8 mouse cellular contexts compared by ENCODE assay signal in the genomic region with DNA sequence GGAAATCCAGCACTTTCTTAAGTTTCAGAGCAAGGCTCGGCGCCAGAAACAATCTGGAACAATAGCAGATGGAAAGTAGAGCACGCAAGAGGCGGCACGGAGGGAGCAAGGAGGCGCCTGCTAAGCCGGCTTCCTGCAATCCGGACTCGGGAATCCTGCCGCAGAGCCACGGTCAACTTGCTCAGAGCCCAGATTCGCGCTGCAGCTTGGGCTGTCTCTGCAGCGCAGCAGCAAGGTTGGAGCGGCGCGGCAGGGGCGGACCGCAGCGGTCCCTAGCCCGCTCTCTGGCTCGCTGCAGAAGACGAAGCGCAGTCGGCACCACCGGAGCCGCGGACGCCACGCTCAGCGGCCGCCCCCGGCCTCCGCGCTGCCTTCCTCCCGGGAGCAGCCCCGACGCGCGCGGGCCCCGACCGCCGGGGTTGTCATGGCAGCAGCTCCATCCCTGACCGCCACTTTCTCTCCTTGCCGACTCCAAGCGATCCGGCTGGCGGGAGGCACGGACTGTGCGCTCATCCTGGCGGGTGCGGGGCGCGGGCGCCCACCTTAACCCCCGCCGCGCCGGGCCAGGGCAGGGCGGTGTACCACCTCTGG.
DNase-seq lines count a peak whose midpoint lies in the region; ATAC-seq lines count a peak whose summit lies in the region.
"Had no signal": no experiment of that assay in that cellular context is flagged by ENCODE, and none has a peak within 500 bp of the region (broad histone marks: within the 10 kb centered on the region; RNA-seq: fewer than 3 reads in every experiment).

No protein-coding gene starts in this region.

- H3K36me3 ChIP-seq in forebrain, embryonic 15.5 days: no peaks in the 10 kb centered on the region
- no peaks in the 10 kb centered on the region for H3K36me3 ChIP-seq in midbrain, embryonic 14.5 days (ENCODE audit: control insufficient read depth, insufficient read depth, low read length)

- H3K27me3 ChIP-seq in forebrain, embryonic 15.5 days: 0 out of 2 replicates have a peak, but pooled peaks cover 13% of the 10 kb centered on the region
- 0 out of 2 replicates have a peak, but pooled peaks cover 4% of the 10 kb centered on the region for H3K27me3 ChIP-seq in midbrain, embryonic 14.5 days (ENCODE audit: control insufficient read depth, insufficient read depth, low read length)

- peak overlapping the region; percentile 82 for H3K27ac ChIP-seq in forebrain, embryonic 15.5 days (replicated peaks)
- H3K27ac ChIP-seq in midbrain, embryonic 14.5 days (replicated peaks; ENCODE audit: low read depth, low read length): peak overlapping the region; percentile 87

- H3K4me2 ChIP-seq in forebrain, embryonic 15.5 days (replicated peaks): peak overlapping the region; percentile 97
- peak overlapping the region; percentile 95 for H3K4me2 ChIP-seq in midbrain, embryonic 14.5 days (ENCODE audit: low read length)

- H3K9me3 ChIP-seq in forebrain, embryonic 15.5 days: no peaks in the 10 kb centered on the region
- H3K9me3 ChIP-seq in midbrain, embryonic 14.5 days (ENCODE audit: control insufficient read depth, low read length): no peaks in the 10 kb centered on the region

- H3K4me1 ChIP-seq in forebrain, embryonic 15.5 days: peaks cover 20% of the 10 kb centered on the region
- H3K4me1 ChIP-seq in midbrain, embryonic 14.5 days (ENCODE audit: control insufficient read depth, insufficient read depth, low read length): peaks cover 21% of the 10 kb centered on the region

- H3K9ac ChIP-seq in forebrain, embryonic 15.5 days (replicated peaks): peak overlapping the region; percentile 60
- H3K9ac ChIP-seq in midbrain, embryonic 14.5 days (replicated peaks; ENCODE audit: low read length): peak overlapping the region; percentile 65

- peak overlapping the region; percentile 61 for H3K4me3 ChIP-seq in forebrain, embryonic 15.5 days
- H3K4me3 ChIP-seq in midbrain, embryonic 14.5 days (replicated peaks; ENCODE audit: low read depth, low read length): peak overlapping the region; percentile 54
- H3K4me3 ChIP-seq: erythroblast, embryonic 14.5 days had no signal

- DNase-seq in adrenal gland, adult 2 months: peak; percentile 66
- peak; percentile 79 for DNase-seq in cerebellum, adult 11-12 months
- DNase-seq in heart, postnatal 36 days: peak; percentile 21 to 38
- DNase-seq in left cerebral cortex, postnatal 10 days (ENCODE audit: extremely low spot score in 1 of 2, low spot score in 2 of 2): peak; percentile 50 to 81
- peak; percentile 84 for DNase-seq in midbrain, embryonic 14.5 days
- DNase-seq in testis, postnatal 14 days (ENCODE audit: low spot score): peak; percentile 19

- intact Hi-C loops in heart, postnatal 36 days (cut with DNase I): loop anchor here (5.0 kb wide), 1 partner anchor 230 kb away; no protein-coding TSS in a partner anchor
- intact Hi-C loops in left cerebral cortex, postnatal 10 days (cut with DNase I): loop anchor here (5.0 to 10.0 kb wide), 2 partner anchors 207 to 230 kb away; no protein-coding TSS in a partner anchor

- peak; percentile 77 for ATAC-seq in forebrain, embryonic 15.5 days (replicated peaks)
- peak; percentile 81 for ATAC-seq in midbrain, embryonic 14.5 days (ENCODE audit: low FRiP score, low TSS enrichment)

- WGBS in forebrain, embryonic 15.5 days: under 1% methylated on average over 61 of the region's 61 CpGs
- under 1% methylated on average over 61 of the region's 61 CpGs for WGBS in midbrain, embryonic 14.5 days

Comparison
In these comparisons a context has a peak if more than half of its experiments do, and no peak if none do; other contexts are left out.
1. Peak in every context shown above with its lines: DNase-seq, ATAC-seq, H3K4me3 ChIP-seq and H3K27ac ChIP-seq.
2. DNase-seq: peak in every context shown above with its lines; median percentile 84 in midbrain, embryonic 14.5 days; 79 in cerebellum, adult 11-12 months; 66 in adrenal gland, adult 2 months; 66 in left cerebral cortex, postnatal 10 days; 30 in heart, postnatal 36 days; 19 in testis, postnatal 14 days.